Mouse (Mus musculus): ENCODE measurements around the gene Aaas. TPM values are rescaled to one million over a fixed set of nuclear protein-coding genes. Genes with fewer than 3 reads are reported as not detected.

Aaas gene
- polyA plus RNA-seq, 1 experiment from 2014 or later: 64.1 TPM

- Histone ChIP-seq H3K27me3 (no peaks in the 10 kb centered on the region), H3K27ac (no peak overlapping the region), H3K4me2 (peak overlapping the region; percentile 88), H3K9me3 (replicated peaks) (no peaks in the 10 kb centered on the region), H3K9ac (peak overlapping the region; percentile 89), H3K36me3 (ENCODE audit: poor library complexity, severe bottlenecking) (peaks cover 51% of the 10 kb centered on the region), H3K4me1 (peaks cover 19% of the 10 kb centered on the region), H3K4me3 (peak overlapping the region; percentile 95)
- 72% methylated on average over 8 of the region's 8 CpGs for WGBS
- ATAC-seq: no peak
These were observed 23.7 kb downstream of the Aaas start for GRCm38 (mm10) chr15:102326892-102327291.

GRCm38 (mm10) chr15:102326022-102326576, 24.5 kb downstream of the Aaas start, which contains the start of gene Pfdn5:
TSS of gene Pfdn5 (plus strand) at chr15:102326116.
- peak; percentile 97 for ATAC-seq

GRCm38 (mm10) chr15:102324654-102325473, 25.7 kb downstream of the Aaas start:
- WGBS: 83% methylated on average over 12 of the region's 12 CpGs
- peaks cover 59% of the 10 kb centered on the region for H3K36me3 ChIP-seq (ENCODE audit: poor library complexity, severe bottlenecking)
- peaks cover 13% of the 10 kb centered on the region for H3K4me1 ChIP-seq
- H3K9ac ChIP-seq: no peak overlapping the region
- no peak overlapping the region for H3K27ac ChIP-seq
- no peak for ATAC-seq
- H3K4me3 ChIP-seq: no peak overlapping the region; the same call in 1 of the 2 replicates
- H3K27me3 ChIP-seq: no peaks in the 10 kb centered on the region
- H3K9me3 ChIP-seq (replicated peaks): no peaks in the 10 kb centered on the region
- peak overlapping the region; percentile 88 for H3K4me2 ChIP-seq

More at GRCm38 (mm10) chr15:102326022-102326576, 24.5 kb downstream of the Aaas start, which contains the start of gene Pfdn5:
- H3K27me3 ChIP-seq: no peaks in the 10 kb centered on the region
- peaks cover 15% of the 10 kb centered on the region for H3K4me1 ChIP-seq
- peak within 1 kb of the TSS; percentile 88 for H3K4me2 ChIP-seq
- H3K9me3 ChIP-seq (replicated peaks): no peaks in the 10 kb centered on the region
- peak within 1 kb of the TSS; percentile 89 for H3K9ac ChIP-seq
- peak within 1 kb of the TSS; percentile 95 for H3K4me3 ChIP-seq
- WGBS: under 1% methylated on average over 40 of the region's 40 CpGs
- peaks cover 57% of the 10 kb centered on the region for H3K36me3 ChIP-seq (ENCODE audit: poor library complexity, severe bottlenecking)
- H3K27ac ChIP-seq: no peak within 1 kb of the TSS

GRCm38 (mm10) chr15:102316263-102316662, 34.3 kb downstream of the Aaas start:
- Histone ChIP-seq H3K9ac (no peak overlapping the region), H3K27ac (no peak overlapping the region), H3K36me3 (ENCODE audit: poor library complexity, severe bottlenecking) (peaks cover 93% of the 10 kb centered on the region), H3K4me1 (no peaks in the 10 kb centered on the region), H3K9me3 (replicated peaks) (no peaks in the 10 kb centered on the region), H3K4me3 (no peak overlapping the region), H3K4me2 (no peak overlapping the region), H3K27me3 (no peaks in the 10 kb centered on the region)
- WGBS: 88% methylated on average over 6 of the region's 6 CpGs
- ATAC-seq: no peak

- no peak overlapping the region for H3K9ac ChIP-seq
- 92% methylated on average over 8 of the region's 8 CpGs for WGBS
- H3K9me3 ChIP-seq (replicated peaks): no peaks in the 10 kb centered on the region
- H3K4me1 ChIP-seq: no peaks in the 10 kb centered on the region
- no peak for ATAC-seq
- peaks cover 92% of the 10 kb centered on the region for H3K36me3 ChIP-seq (ENCODE audit: poor library complexity, severe bottlenecking)
- H3K4me3 ChIP-seq: no peak overlapping the region
- H3K4me2 ChIP-seq: no peak overlapping the region
- no peaks in the 10 kb centered on the region for H3K27me3 ChIP-seq
- H3K27ac ChIP-seq: no peak overlapping the region
These were observed 35.3 kb downstream of the Aaas start for GRCm38 (mm10) chr15:102315292-102315691.

GRCm38 (mm10) chr15:102311489-102311888, 39.1 kb downstream of the Aaas start:
- Histone ChIP-seq H3K9ac (no peak overlapping the region), H3K4me1 (no peaks in the 10 kb centered on the region), H3K27ac (no peak overlapping the region), H3K9me3 (replicated peaks) (no peaks in the 10 kb centered on the region), H3K4me2 (no peak overlapping the region), H3K36me3 (ENCODE audit: poor library complexity, severe bottlenecking) (peaks cover 90% of the 10 kb centered on the region), H3K4me3 (no peak overlapping the region), H3K27me3 (no peaks in the 10 kb centered on the region)
- no peak for ATAC-seq

GRCm38 (mm10) chr15:102310074-102310845, 40.3 kb downstream of the Aaas start:
- ATAC-seq: no peak
- H3K4me2 ChIP-seq: no peak overlapping the region
- H3K4me3 ChIP-seq: no peak overlapping the region
- 92% methylated on average over 10 of the region's 10 CpGs for WGBS
- peaks cover 90% of the 10 kb centered on the region for H3K36me3 ChIP-seq (ENCODE audit: poor library complexity, severe bottlenecking)
- H3K27ac ChIP-seq: no peak overlapping the region
- no peak overlapping the region for H3K9ac ChIP-seq
- no peaks in the 10 kb centered on the region for H3K9me3 ChIP-seq (replicated peaks)
- H3K4me1 ChIP-seq: no peaks in the 10 kb centered on the region
- H3K27me3 ChIP-seq: no peaks in the 10 kb centered on the region

- no peaks in the 10 kb centered on the region for H3K4me1 ChIP-seq
- no peak overlapping the region for H3K4me2 ChIP-seq
- H3K27ac ChIP-seq: no peak overlapping the region
- ATAC-seq: no peak
- H3K9me3 ChIP-seq (replicated peaks): no peaks in the 10 kb centered on the region
- WGBS: 88% methylated on average over 9 of the region's 9 CpGs
- H3K4me3 ChIP-seq: no peak overlapping the region
- H3K27me3 ChIP-seq: no peaks in the 10 kb centered on the region
- H3K36me3 ChIP-seq (ENCODE audit: poor library complexity, severe bottlenecking): peaks cover 91% of the 10 kb centered on the region
- H3K9ac ChIP-seq: no peak overlapping the region
These were observed 41.9 kb downstream of the Aaas start for GRCm38 (mm10) chr15:102308717-102309116.

DNA sequence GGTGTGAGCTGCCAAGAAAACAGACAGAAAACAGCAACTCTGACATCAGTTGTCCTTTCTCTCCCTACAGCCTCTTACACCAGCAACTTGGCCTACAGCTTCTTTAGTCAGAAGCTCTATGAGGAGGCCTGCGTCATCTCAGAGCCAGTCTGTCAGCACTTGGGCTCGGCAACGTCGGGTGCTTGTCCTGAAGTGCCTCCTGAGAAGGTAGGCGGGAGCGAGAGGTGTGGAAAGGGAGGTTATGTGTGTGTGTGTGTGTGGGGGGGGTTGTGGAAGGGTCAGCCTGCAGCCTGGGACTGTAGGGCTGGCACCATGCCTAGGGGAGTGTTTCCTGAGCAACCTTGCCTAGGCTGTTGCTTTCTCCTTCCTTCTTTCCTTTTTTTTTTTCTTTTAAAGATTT, 48.0 kb downstream of the Aaas start:
- no peak overlapping the region for H3K4me2 ChIP-seq
- H3K9ac ChIP-seq: 0 out of 2 replicates have a peak overlapping the region, but pooled peaks have one; percentile 16
- H3K4me3 ChIP-seq: no peak overlapping the region
- peaks cover 86% of the 10 kb centered on the region for H3K36me3 ChIP-seq (ENCODE audit: poor library complexity, severe bottlenecking)
- no peak for ATAC-seq
- H3K27me3 ChIP-seq: no peaks in the 10 kb centered on the region
- H3K9me3 ChIP-seq (replicated peaks): no peaks in the 10 kb centered on the region
- H3K4me1 ChIP-seq: no peaks in the 10 kb centered on the region
- H3K27ac ChIP-seq: no peak overlapping the region
- WGBS: 89% methylated on average over 6 of the region's 6 CpGs

DNA sequence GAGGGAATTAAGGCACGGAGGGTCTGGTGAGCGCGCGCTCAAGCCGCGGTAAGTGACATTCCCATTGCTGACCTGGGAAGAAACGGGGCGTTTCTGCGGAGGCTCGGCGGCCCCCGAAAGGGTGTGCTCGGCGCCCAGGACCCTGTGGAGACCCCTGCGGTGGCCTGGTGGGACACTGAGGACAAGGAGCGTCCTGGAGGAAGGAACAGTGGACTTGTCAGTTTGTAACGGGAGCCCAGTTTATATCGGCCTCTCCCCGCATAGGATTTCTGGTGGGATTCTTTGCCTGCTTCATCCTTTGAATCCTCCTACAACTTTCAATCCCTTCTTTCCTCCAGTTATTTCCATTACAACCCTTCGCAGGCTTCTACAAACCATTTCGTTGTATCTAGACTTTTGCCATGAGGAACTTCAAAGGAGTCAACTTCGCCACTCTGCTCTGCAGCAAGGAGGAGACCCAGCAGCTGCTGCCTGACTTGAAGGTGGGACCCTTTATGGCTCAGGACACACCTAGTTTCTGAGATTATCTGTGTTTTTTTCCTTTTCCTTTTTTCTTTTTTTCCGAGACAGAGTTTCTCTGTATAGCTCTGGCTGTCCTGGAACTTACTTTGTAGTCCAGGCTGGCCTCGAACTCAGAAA, 54.1 kb downstream of the Aaas start:
- H3K36me3 ChIP-seq (ENCODE audit: poor library complexity, severe bottlenecking): peaks cover 33% of the 10 kb centered on the region
- H3K4me1 ChIP-seq: peaks cover 11% of the 10 kb centered on the region
- no peak overlapping the region for H3K27ac ChIP-seq
- 3% methylated on average over 24 of the region's 24 CpGs for WGBS
- H3K4me2 ChIP-seq: peak overlapping the region; percentile 88
- peak overlapping the region; percentile 68 for H3K9ac ChIP-seq
- H3K9me3 ChIP-seq (replicated peaks): no peaks in the 10 kb centered on the region
- no peaks in the 10 kb centered on the region for H3K27me3 ChIP-seq
- H3K4me3 ChIP-seq: peak overlapping the region; percentile 60
- ATAC-seq: peak; percentile 61

DNA sequence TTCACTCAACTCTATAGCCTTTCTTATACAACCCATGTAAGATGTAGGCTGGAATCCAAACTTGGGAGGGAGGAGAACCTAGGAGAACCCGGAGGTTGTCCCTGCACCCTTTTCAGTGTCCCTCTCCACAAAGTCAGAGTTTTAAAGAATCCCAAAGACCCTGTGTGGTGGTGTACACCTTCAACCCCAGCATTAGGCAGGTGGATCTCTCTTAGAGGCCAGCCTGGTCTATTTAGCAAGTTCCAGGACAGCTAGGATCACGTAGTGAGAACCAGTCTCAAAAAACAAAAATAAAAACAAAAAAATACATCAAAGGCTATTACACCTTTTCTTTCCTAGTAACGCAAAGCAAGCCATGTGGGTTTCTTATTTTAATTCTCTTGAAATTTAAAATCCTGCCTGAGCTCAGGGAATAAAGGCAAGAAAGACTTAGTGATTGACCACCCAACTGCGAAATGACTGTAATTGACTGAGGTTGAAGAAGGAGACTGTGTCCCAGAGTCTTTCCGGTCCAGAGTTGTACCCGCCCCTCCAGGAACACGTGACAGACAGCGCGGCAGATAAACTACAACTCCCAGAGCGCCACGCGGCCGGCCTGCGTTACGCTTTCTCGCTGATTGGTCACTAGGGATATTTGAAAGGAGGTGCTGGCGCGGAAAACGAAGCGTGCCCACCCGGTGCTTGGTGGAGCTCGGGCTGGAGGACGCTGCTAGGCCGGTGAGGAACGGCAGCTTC, 54.8 kb downstream of the Aaas start, which contains the start of gene Espl1:
Espl1 (plus strand) TSS at position 634 of the 735 bp plus-strand sequence.
- Histone ChIP-seq H3K36me3 (ENCODE audit: poor library complexity, severe bottlenecking) (peaks cover 26% of the 10 kb centered on the region), H3K4me2 (peak within 1 kb of the TSS; percentile 88), H3K4me1 (peaks cover 11% of the 10 kb centered on the region), H3K9ac (peak within 1 kb of the TSS; percentile 68), H3K27ac (no peak within 1 kb of the TSS), H3K27me3 (no peaks in the 10 kb centered on the region), H3K4me3 (peak within 1 kb of the TSS; percentile 60), H3K9me3 (replicated peaks) (no peaks in the 10 kb centered on the region)
- ATAC-seq: peak; percentile 99
- WGBS: 6% methylated on average over 25 of the region's 25 CpGs

All from forebrain, embryonic 13.5 days (tissue).